Mouse (Mus musculus) limb, embryonic 11.5 days (tissue): ENCODE data around the gene 1700028K03Rik. TPM values are rescaled to one million over a fixed set of nuclear protein-coding genes. Genes with fewer than 3 reads are reported as not detected.

ENCODE experiments used
- ATAC-seq: fragments of 200-750 bp; cut with Nextera tagmentation; 2 replicates; pipeline ENCODE4 v1.8.0; 2017; ENCODE audit warnings: low read depth; ENCODE audit not compliant: insufficient number of reproducible peaks, low FRiP score, low TSS enrichment
- DNase-seq: peaks from one replicate; pipeline ENCODE4 v3.0.0-alpha.2; 2015; ENCODE audit warnings: low spot score
- H3K27ac ChIP-seq: fragments of 300-500 bp; sonication (generic); replicated peaks from 2 replicates; pipeline ENCODE4 v1.5.1; 2014; ENCODE audit warnings: low read depth, mild to moderate bottlenecking, low read length
- H3K27me3 ChIP-seq: fragments of 300-500 bp; sonication (generic); 2 replicates; pipeline ENCODE4 v1.6.1; 2014; ENCODE audit warnings: mild to moderate bottlenecking, low read length, mixed read lengths; ENCODE audit not compliant: control insufficient read depth, insufficient read depth
- H3K36me3 ChIP-seq: fragments of 300-500 bp; sonication (generic); 2 replicates; pipeline ENCODE4 v1.6.1; 2014; ENCODE audit warnings: mild to moderate bottlenecking, low read length, moderate library complexity, mixed read lengths; ENCODE audit not compliant: control insufficient read depth, insufficient read depth
- H3K4me1 ChIP-seq: fragments of 300-500 bp; sonication (generic); 2 replicates; pipeline ENCODE4 v1.6.1; 2014; ENCODE audit warnings: low read length, mixed read lengths; ENCODE audit not compliant: control insufficient read depth, insufficient read depth
- H3K4me2 ChIP-seq: fragments of 300-500 bp; sonication (generic); 2 replicates; pipeline ENCODE4 v1.6.1; 2014; ENCODE audit warnings: low read depth, mild to moderate bottlenecking, moderate library complexity; ENCODE audit not compliant: severe bottlenecking
- H3K4me3 ChIP-seq: fragments of 300-500 bp; sonication (generic); 2 replicates; pipeline ENCODE4 v1.5.1; 2014; ENCODE audit warnings: low read depth, low read length
- H3K9ac ChIP-seq: fragments of 300-500 bp; sonication (generic); 2 replicates; pipeline ENCODE4 v1.6.1; 2014; ENCODE audit warnings: mild to moderate bottlenecking, low read length
- H3K9me3 ChIP-seq: fragments of 300-500 bp; sonication (generic); 2 replicates; pipeline ENCODE4 v1.6.1; 2016; ENCODE audit warnings: low read length; ENCODE audit not compliant: control insufficient read depth
- WGBS: fragments of 180-500 bp; shearing (Covaris S2); extraction: QIAGEN DNeasy Blood & Tissue Kit; methylation state at CpG from one replicate; pipeline ENCODE4 v1.1.7; 2014; 5-methylcytosine and 5-hydroxymethylcytosine counted together
- polyA plus RNA-seq: library from polyadenylated mRNA; unstranded; fragments of >200 nt; fragmentation: Nextera tagmentation; extraction: Ambion mirVana; gene quantifications from 2 replicates; pipeline ENCODE4 v1.2.1, GENCODE M21; 2014

Gene 1700028K03Rik
- polyA plus RNA-seq, 1 experiment from 2014 or later: 0.09 TPM

DNA sequence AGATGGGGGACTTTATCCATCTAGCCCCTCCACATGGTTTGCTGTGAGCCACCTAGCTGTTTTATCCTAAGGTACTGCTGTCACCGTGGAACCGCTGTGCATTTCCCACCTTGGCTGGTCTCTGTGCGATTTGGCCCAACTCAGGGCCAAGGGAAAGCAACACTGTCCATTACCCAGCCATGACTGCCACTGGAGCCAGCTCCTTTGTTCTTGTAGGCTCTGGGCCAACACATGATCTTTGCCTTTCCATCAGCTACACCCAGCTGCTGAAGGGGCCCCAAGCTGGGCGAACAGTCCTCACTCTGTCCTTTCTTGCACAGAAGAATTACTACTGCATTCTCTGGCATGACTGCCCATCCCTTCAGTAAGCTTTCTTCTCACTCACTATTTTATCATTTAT, 15.9 kb upstream of the 1700028K03Rik start:
- no peaks in the 10 kb centered on the region for H3K4me1 ChIP-seq
- 94% methylated on average over 4 of the region's 4 CpGs for WGBS
- no peak overlapping the region for H3K4me2 ChIP-seq
- no peaks in the 10 kb centered on the region for H3K9me3 ChIP-seq
- H3K27me3 ChIP-seq: no peaks in the 10 kb centered on the region
- H3K27ac ChIP-seq: no peak overlapping the region
- no peaks in the 10 kb centered on the region for H3K36me3 ChIP-seq
- H3K4me3 ChIP-seq: no peak overlapping the region
- ATAC-seq: no peak
- no peak overlapping the region for H3K9ac ChIP-seq
- DNase-seq: no peak

DNA sequence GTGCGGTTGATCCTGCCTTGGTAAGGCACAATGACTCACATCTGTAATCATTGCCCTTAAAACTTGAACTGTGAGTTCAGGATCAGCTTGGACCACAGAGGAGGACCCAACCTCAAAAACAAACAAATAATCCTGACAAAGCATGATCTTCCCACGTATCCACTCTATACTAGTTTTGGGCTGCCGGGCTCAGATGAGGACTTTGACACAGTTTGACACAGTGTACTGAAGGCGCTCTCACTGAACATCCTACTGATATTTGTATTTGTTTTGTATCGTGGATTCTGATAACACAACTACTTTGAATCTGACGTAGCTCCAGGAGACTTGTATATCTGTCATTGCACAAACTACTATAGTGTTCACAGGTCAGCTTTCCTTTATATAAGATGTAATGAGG, 13.1 kb upstream of the 1700028K03Rik start:
- no peaks in the 10 kb centered on the region for H3K36me3 ChIP-seq
- WGBS: 95% methylated on average over 6 of the region's 6 CpGs
- no peak for DNase-seq

DNA sequence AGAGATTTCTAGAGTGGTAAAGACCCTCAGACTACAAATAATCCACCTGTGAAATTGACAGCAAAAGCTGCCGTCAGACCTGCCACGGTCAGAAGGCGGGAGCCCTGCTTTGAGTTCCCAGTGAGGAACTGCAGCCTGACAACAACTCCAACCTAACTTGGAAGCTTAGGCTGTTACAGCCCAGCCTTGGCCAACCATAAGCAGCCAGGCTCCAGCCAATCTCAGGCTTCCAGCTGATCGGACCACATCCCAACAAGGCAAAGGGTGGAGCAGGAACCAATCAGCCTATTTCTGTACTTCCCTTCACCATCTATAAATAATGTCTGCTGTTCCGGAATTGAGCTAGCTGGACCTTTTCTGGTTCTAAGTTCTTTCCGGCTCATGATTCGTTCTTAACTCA, 12.6 kb upstream of the 1700028K03Rik start:
- no peak for DNase-seq

More for the DNA sequence above, 13.1 kb upstream of the 1700028K03Rik start:
- Histone ChIP-seq H3K27ac (no peak overlapping the region), H3K9ac (no peak overlapping the region), H3K27me3 (no peaks in the 10 kb centered on the region), H3K4me1 (no peaks in the 10 kb centered on the region), H3K4me3 (no peak overlapping the region), H3K4me2 (no peak overlapping the region), H3K9me3 (no peaks in the 10 kb centered on the region)
- ATAC-seq: no peak

DNA sequence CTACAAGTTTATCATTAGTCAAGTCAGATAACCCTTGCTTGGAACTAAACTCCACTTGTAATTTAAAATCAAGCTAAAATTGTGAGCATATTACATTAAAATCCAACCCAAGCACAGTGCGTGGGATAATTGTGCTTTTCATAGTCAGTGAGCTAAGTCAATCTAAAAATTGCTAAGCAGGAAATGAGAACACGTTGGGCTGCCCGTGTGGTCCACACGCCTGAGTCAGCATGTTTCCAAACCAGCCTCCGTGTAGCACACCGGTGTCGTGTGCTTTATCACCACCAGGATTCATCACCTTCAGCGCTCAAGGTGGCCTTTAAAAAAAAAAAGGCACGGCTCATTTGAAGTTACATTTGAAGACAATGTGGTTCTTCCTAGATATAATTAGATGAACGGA, 10.2 kb upstream of the 1700028K03Rik start:
- H3K4me3 ChIP-seq: no peak overlapping the region
- H3K4me2 ChIP-seq: no peak overlapping the region
- WGBS: 84% methylated on average over 10 of the region's 10 CpGs
- H3K9me3 ChIP-seq: no peaks in the 10 kb centered on the region
- DNase-seq: no peak
- no peaks in the 10 kb centered on the region for H3K4me1 ChIP-seq
- no peaks in the 10 kb centered on the region for H3K27me3 ChIP-seq
- no peaks in the 10 kb centered on the region for H3K36me3 ChIP-seq
- H3K9ac ChIP-seq: no peak overlapping the region
- H3K27ac ChIP-seq: no peak overlapping the region
- no peak for ATAC-seq

More for the DNA sequence above, 12.6 kb upstream of the 1700028K03Rik start:
- Histone ChIP-seq H3K4me3 (no peak overlapping the region), H3K4me2 (no peak overlapping the region), H3K27me3 (no peaks in the 10 kb centered on the region), H3K9ac (no peak overlapping the region), H3K36me3 (no peaks in the 10 kb centered on the region), H3K27ac (no peak overlapping the region), H3K4me1 (no peaks in the 10 kb centered on the region), H3K9me3 (no peaks in the 10 kb centered on the region)
- 82% methylated on average over 7 of the region's 7 CpGs for WGBS
- ATAC-seq: no peak

DNA sequence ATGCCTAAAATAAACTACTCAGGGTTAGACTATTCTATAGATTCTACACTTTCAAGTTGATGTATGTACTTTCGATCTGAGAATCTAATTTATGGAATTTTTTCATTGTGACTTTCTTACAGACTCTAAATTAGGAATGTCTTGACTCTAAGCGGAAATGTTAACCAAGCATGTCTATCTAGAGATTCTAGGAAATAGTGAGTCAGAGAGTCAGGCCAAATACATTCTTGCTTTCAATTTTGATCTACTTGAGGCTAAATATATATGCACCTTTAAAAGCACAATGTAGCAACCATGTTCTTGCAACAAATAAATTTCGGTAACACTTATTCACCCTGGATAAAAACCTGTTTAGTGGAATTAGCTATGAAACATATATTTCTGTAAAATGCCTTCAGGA, 5.7 kb upstream of the 1700028K03Rik start:
- WGBS: 94% methylated on average over 3 of the region's 3 CpGs
- no peaks in the 10 kb centered on the region for H3K4me1 ChIP-seq
- no peak overlapping the region for H3K4me2 ChIP-seq
- DNase-seq (no peak), ATAC-seq (no peak)
- H3K4me3 ChIP-seq: no peak overlapping the region
- no peaks in the 10 kb centered on the region for H3K27me3 ChIP-seq
- H3K9me3 ChIP-seq: no peaks in the 10 kb centered on the region
- no peak overlapping the region for H3K27ac ChIP-seq
- no peak overlapping the region for H3K9ac ChIP-seq
- H3K36me3 ChIP-seq: no peaks in the 10 kb centered on the region

DNA sequence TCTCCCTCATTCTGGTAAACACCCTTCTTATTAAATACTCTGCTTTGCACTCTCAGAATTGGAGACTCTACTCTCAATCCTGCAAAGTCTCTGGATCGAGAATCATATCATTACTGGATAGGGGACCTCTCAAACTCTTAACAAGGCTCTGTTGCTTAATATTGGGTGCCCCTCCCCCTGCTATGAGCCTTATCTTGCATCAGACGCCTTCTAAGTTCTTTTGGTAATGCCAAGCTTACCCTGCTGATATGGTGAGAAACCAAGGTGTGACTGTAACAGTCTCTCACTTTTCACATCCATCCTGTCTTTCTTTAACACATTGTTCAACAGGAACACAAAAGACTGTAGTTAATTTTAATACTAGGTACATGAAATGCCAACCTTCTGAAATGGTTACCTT, 919 bp upstream of the 1700028K03Rik start:
- no peak overlapping the region for H3K4me2 ChIP-seq
- no peaks in the 10 kb centered on the region for H3K27me3 ChIP-seq
- no peaks in the 10 kb centered on the region for H3K4me1 ChIP-seq
- DNase-seq: no peak
- H3K27ac ChIP-seq: no peak overlapping the region
- H3K4me3 ChIP-seq: no peak overlapping the region
- no peaks in the 10 kb centered on the region for H3K9me3 ChIP-seq
- no peak for ATAC-seq
- no peak overlapping the region for H3K9ac ChIP-seq
- no peaks in the 10 kb centered on the region for H3K36me3 ChIP-seq
- WGBS: 74% methylated on average over 2 of the region's 2 CpGs

DNA sequence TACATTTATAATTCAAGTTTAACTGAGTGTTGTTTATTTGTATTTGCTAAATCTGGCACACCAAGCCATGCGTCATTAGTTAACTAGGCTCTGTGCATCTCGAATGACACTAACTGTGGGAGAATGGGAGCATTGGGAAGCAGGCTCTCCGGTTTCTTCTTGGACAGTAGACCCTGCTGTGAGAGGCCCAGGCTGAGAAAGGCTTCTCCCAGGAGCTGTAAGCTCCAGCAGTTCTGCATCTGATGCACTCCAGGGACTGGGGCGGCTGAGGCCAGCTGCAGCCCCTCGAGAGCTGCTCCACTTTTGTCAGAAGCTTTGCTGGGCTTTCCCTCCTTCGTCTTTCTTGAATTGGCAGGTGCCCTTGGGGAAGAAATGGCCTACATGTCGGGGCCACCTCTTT, 7.2 kb downstream of the 1700028K03Rik start:
- ATAC-seq: no peak
- H3K4me1 ChIP-seq: no peaks in the 10 kb centered on the region
- H3K27me3 ChIP-seq: no peaks in the 10 kb centered on the region
- no peak for DNase-seq
- H3K9ac ChIP-seq: no peak overlapping the region
- no peaks in the 10 kb centered on the region for H3K9me3 ChIP-seq
- H3K4me3 ChIP-seq: no peak overlapping the region
- no peaks in the 10 kb centered on the region for H3K36me3 ChIP-seq
- no peak overlapping the region for H3K4me2 ChIP-seq
- WGBS: 39% methylated on average over 7 of the region's 7 CpGs
- H3K27ac ChIP-seq: no peak overlapping the region

DNA sequence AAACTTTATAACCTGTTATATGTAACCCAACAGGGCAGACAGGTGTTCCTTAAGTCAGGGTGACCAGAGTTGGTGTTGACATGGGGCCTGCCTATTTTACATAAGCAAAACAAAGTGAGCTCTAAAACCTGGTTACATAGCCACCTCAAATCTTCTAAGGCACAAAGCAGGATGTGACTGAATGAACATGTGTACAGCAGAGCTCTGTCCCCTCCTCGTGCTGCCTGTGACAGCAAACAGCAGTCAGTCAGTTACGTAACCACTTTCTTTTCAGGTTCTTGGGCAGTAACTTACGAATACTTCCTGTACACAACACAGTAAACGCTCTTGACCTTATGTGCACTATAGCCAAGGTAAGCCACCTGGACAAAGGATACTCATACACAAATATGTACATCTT, 11.4 kb downstream of the 1700028K03Rik start:
- 89% methylated on average over 4 of the region's 4 CpGs for WGBS
- Histone ChIP-seq H3K4me2 (no peak overlapping the region), H3K27ac (no peak overlapping the region), H3K27me3 (no peaks in the 10 kb centered on the region), H3K4me3 (no peak overlapping the region), H3K4me1 (no peaks in the 10 kb centered on the region), H3K9ac (no peak overlapping the region), H3K9me3 (no peaks in the 10 kb centered on the region), H3K36me3 (peaks cover 4% of the 10 kb centered on the region; the same call in 1 of the 2 replicates)
- no peak for DNase-seq
- no peak for ATAC-seq

DNA sequence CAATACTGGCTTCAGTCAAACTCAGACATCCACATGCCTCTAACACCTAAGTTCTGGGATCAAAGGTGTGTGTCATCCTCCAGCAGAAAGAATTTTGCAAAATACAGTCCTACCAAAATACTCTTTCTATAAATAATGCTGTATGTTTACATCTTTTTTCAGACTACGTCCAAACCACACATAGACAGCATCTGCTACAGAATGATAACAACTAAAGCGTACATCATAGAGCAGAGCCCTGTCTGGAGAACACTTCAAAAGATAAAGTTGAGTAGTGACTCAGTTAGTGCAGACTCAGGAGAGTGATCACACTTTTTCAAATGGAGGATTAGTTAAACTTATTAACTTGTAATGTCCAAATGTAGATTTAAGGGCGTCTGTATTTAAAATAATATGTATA, 13.4 kb downstream of the 1700028K03Rik start:
- Histone ChIP-seq H3K27ac (no peak overlapping the region), H3K36me3 (peaks cover 4% of the 10 kb centered on the region; the same call in 1 of the 2 replicates), H3K27me3 (no peaks in the 10 kb centered on the region), H3K4me2 (no peak overlapping the region), H3K4me1 (no peaks in the 10 kb centered on the region), H3K9ac (no peak overlapping the region), H3K4me3 (no peak overlapping the region), H3K9me3 (no peaks in the 10 kb centered on the region)
- ATAC-seq (no peak), DNase-seq (no peak)
- 89% methylated on average over 3 of the region's 3 CpGs for WGBS
